Mouse (Mus musculus) left cerebral cortex, postnatal 10 days (tissue): Measurements from ENCODE around the gene Foxred2. TPM values are rescaled to one million over a fixed set of nuclear protein-coding genes. Genes with fewer than 3 reads are reported as not detected.

Source experiments
- DNase-seq, 2 experiments: peaks; one replicate each; pipeline ENCODE4 v3.0.0; 2021 to 2022; ENCODE audit warnings: low spot score in 2 of 2, mixed read lengths in 1 of 2; ENCODE audit errors: extremely low spot score in 1 of 2
- intact Hi-C: fragments of 180-260 bp; cut with DNase I; formaldehyde crosslinking; loops from one replicate; pipeline ENCODE4 v1.15.1; 2025
- total RNA-seq, 2 experiments: library from RNA; stranded (reverse); gene quantifications; 2 replicates each; pipeline ENCODE4 v1.2.3; 2021

Foxred2 gene
- total RNA-seq, 2 experiments from 2014 or later, result 13.8 to 14.8 TPM

- intact Hi-C loops, result no loop called here
- DNase-seq, result no peak
Observed at GRCm38 (mm10) chr15:77923267-77924035, 33.1 kb downstream of the Foxred2 start.

GRCm38 (mm10) chr15:77922710-77923109 is 33.8 kb downstream of the Foxred2 start:
- DNase-seq, result no peak
- intact Hi-C loops, result no loop called here

GRCm38 (mm10) chr15:77921636-77922035 is 34.9 kb downstream of the Foxred2 start:
- DNase-seq, result no peak

GRCm38 (mm10) chr15:77920511-77921462 is 35.7 kb downstream of the Foxred2 start:
- intact Hi-C loops, result no loop called here
- DNase-seq, result peak in 1 of 2 experiments; percentile 69

More at GRCm38 (mm10) chr15:77921636-77922035, 34.9 kb downstream of the Foxred2 start:
- intact Hi-C loops, result no loop called here

- intact Hi-C loops, result no loop called here
- no peak for DNase-seq
Observed at GRCm38 (mm10) chr15:77919441-77919840, 37.1 kb downstream of the Foxred2 start.

- DNase-seq, result peak; percentile 90
- intact Hi-C loops, result loop anchor here (1.0 kb wide), 1 partner anchor 142 kb away; no protein-coding TSS in a partner anchor
Observed at GRCm38 (mm10) chr15:77916851-77917544, 39.5 kb downstream of the Foxred2 start.

- intact Hi-C loops, result no loop called here
Observed at GRCm38 (mm10) chr15:77915287-77915686, 41.2 kb downstream of the Foxred2 start.

GRCm38 (mm10) chr15:77914507-77914906 is 42.0 kb downstream of the Foxred2 start:
- DNase-seq, result no peak
- intact Hi-C loops, result no loop called here

More at GRCm38 (mm10) chr15:77915287-77915686, 41.2 kb downstream of the Foxred2 start:
- DNase-seq, result no peak

GRCm38 (mm10) chr15:77913054-77913453 is 43.5 kb downstream of the Foxred2 start:
- intact Hi-C loops, result no loop called here
- no peak for DNase-seq

- DNase-seq, result no peak
- intact Hi-C loops, result no loop called here
Observed at GRCm38 (mm10) chr15:77912585-77912984, 43.9 kb downstream of the Foxred2 start.

GRCm38 (mm10) chr15:77912048-77912447 is 44.5 kb downstream of the Foxred2 start:
- peak in 1 of 2 experiments; percentile 71 for DNase-seq
- intact Hi-C loops, result no loop called here

GRCm38 (mm10) chr15:77911065-77911464 is 45.5 kb downstream of the Foxred2 start:
- intact Hi-C loops, result no loop called here

GRCm38 (mm10) chr15:77907646-77908518 is 48.6 kb downstream of the Foxred2 start:
- intact Hi-C loops, result no loop called here
- DNase-seq, result no peak

More at GRCm38 (mm10) chr15:77911065-77911464, 45.5 kb downstream of the Foxred2 start:
- no peak for DNase-seq

GRCm38 (mm10) chr15:77906545-77906944 is 50.0 kb downstream of the Foxred2 start:
- no peak for DNase-seq
- intact Hi-C loops, result no loop called here

- no peak for DNase-seq
- intact Hi-C loops, result no loop called here
Observed at GRCm38 (mm10) chr15:77906081-77906480, 50.4 kb downstream of the Foxred2 start.

- peak in 1 of 2 experiments; percentile 85 for DNase-seq
Observed at GRCm38 (mm10) chr15:77905275-77905970, 51.1 kb downstream of the Foxred2 start.

GRCm38 (mm10) chr15:77904363-77904892 is 52.1 kb downstream of the Foxred2 start:
- intact Hi-C loops, result no loop called here
- DNase-seq, result no peak

More at GRCm38 (mm10) chr15:77905275-77905970, 51.1 kb downstream of the Foxred2 start:
- intact Hi-C loops, result no loop called here
